Mouse (Mus musculus) C2C12 (cell line): ENCODE data around the gene Olfr202. TPM values are rescaled to one million over a fixed set of nuclear protein-coding genes. Genes with fewer than 3 reads are reported as not detected.
"Not testable (repeated sequence)": the region's sequence is repeated elsewhere in the genome, so short reads cannot be mapped to it uniquely, and the experiment has no call there.

Experiments
- H3K27me3 ChIP-seq: one replicate; pipeline ENCODE4 v1.6.1; 2011; ENCODE audit not compliant: control insufficient read depth, insufficient read depth, insufficient read length
- H3K36me3 ChIP-seq: one replicate; pipeline ENCODE4 v1.6.1; 2011; ENCODE audit not compliant: control insufficient read depth, insufficient read depth
- H3K4me3 ChIP-seq: one replicate; pipeline ENCODE4 v1.5.1; 2011; ENCODE audit warnings: mild to moderate bottlenecking, control low read depth; ENCODE audit not compliant: poor library complexity, insufficient read depth, severe bottlenecking
- H3K79me2 ChIP-seq: one replicate; pipeline ENCODE4 v1.6.1; 2011; ENCODE audit not compliant: control insufficient read depth, insufficient read depth
- H3K79me3 ChIP-seq: one replicate; pipeline ENCODE4 v1.6.1; 2011; ENCODE audit warnings: low read depth, control low read depth
- H3ac ChIP-seq: one replicate; pipeline ENCODE3; 2011; ENCODE audit warnings: low read depth; ENCODE audit not compliant: control insufficient read depth, insufficient read length
- CEBPB ChIP-seq: IDR thresholded peaks from one replicate; pipeline ENCODE4 v1.6.1; 2011; ENCODE audit warnings: low read depth, mild to moderate bottlenecking, control low read depth, moderate library complexity
- CTCF ChIP-seq: IDR thresholded peaks from one replicate; pipeline ENCODE4 v1.5.1; 2011; ENCODE audit not compliant: control insufficient read depth, insufficient read depth, insufficient read length
- FOSL1 ChIP-seq: IDR thresholded peaks from one replicate; pipeline ENCODE4 v1.8.0; 2011; ENCODE audit warnings: mild to moderate bottlenecking, low read length; ENCODE audit not compliant: poor library complexity, insufficient read depth, severe bottlenecking
- MAX ChIP-seq: IDR thresholded peaks from one replicate; pipeline ENCODE4 v1.6.1; 2011; ENCODE audit warnings: mild to moderate bottlenecking, control low read depth
- MYOD1 ChIP-seq: IDR thresholded peaks from one replicate; pipeline ENCODE4 v1.6.1; 2011; ENCODE audit warnings: low read depth; ENCODE audit not compliant: control insufficient read depth, insufficient read length
- MYOG ChIP-seq: IDR thresholded peaks from one replicate; pipeline ENCODE4 v1.6.1; 2011; ENCODE audit not compliant: control insufficient read depth, insufficient read length; ENCODE audit errors: extremely low read depth
- USF1 ChIP-seq: IDR thresholded peaks from one replicate; pipeline ENCODE4 v1.6.1; 2011; ENCODE audit warnings: low read depth, mild to moderate bottlenecking, control low read depth, moderate library complexity
- long read RNA-seq, 2 experiments: library from polyadenylated mRNA; unstranded; transcript quantifications; one replicate each; pipeline ENCODE4 v2.0.0; 2019 to 2020
- polyA plus RNA-seq: library from polyadenylated mRNA; unstranded; fragments of >200 nt; fragmentation: generic; extraction: Trizol; gene quantifications from one replicate; pipeline ENCODE4 v1.2.1, GENCODE M21; 2012; ENCODE audit warnings: missing spikeins

Olfr202 gene
- not detected for polyA plus RNA-seq
- long read RNA-seq, experiment 1: 0 reads
- long read RNA-seq, experiment 2: 0 reads

- H3ac ChIP-seq: no peak within 1 kb of the TSS
- no peaks in the 10 kb centered on the region for H3K36me3 ChIP-seq
- H3K4me3 ChIP-seq: no peak within 1 kb of the TSS
- no peaks in the 10 kb centered on the region for H3K79me2 ChIP-seq
- no peaks in the 10 kb centered on the region for H3K79me3 ChIP-seq
- no peaks in the 10 kb centered on the region for H3K27me3 ChIP-seq
- TF ChIP-seq MYOG (no peak), CTCF (no peak)
Measured at GRCm38 (mm10) chr16:59286693-59287092, at the start of gene Olfr202. Gene Olfr202, minus strand, starts transcription at chr16:59286793.

- Histone ChIP-seq H3K4me3 (no peak within 1 kb of the TSS), H3ac (no peak within 1 kb of the TSS)
- TF ChIP-seq FOSL1: no peak
- TF ChIP-seq MYOG: no peak
- TF ChIP-seq CTCF: no peak
- TF ChIP-seq MYOD1: no peak
- TF ChIP-seq USF1: no peak
- no peak for TF ChIP-seq CEBPB
- TF ChIP-seq MAX: no peak
Measured at GRCm38 (mm10) chr16:59331038-59331437, 44.4 kb upstream of the Olfr202 start, which contains the start of gene Olfr205. Gene Olfr205, minus strand, starts transcription at chr16:59331138.

GRCm38 (mm10) chr16:59323262-59323661, 36.7 kb upstream of the Olfr202 start:
- not testable (repeated sequence) for H3K79me2 ChIP-seq, H3K27me3 ChIP-seq, H3K79me3 ChIP-seq, H3K36me3 ChIP-seq, H3ac ChIP-seq, H3K4me3 ChIP-seq

More at GRCm38 (mm10) chr16:59331038-59331437, 44.4 kb upstream of the Olfr202 start, which contains the start of gene Olfr205:
- Histone ChIP-seq H3K27me3 (no peaks in the 10 kb centered on the region), H3K36me3 (no peaks in the 10 kb centered on the region), H3K79me2 (no peaks in the 10 kb centered on the region), H3K79me3 (no peaks in the 10 kb centered on the region)

DNA sequence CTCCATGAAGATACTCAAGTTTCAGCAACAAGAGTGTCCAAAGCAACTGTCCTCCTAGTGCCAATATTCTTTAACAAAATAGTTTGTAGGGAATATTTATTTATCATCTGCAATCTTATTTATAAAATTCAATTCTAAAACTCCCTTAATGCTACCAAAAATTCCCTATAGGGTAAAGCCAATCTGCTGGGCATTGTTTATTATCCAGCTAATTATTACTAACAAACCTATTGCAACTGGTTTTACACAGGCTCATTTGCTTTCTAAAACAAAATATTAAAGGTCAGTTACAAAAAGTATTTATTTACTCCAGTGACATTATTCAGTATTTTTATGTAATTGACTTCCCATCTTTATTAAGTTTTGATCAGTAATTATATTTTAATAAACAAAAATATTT, 31.6 kb upstream of the Olfr202 start, which contains the start of gene Olfr204:
TSS of gene Olfr204 (minus strand) at position 101 of the 400 bp plus-strand sequence.
- Histone ChIP-seq H3K79me2 (no peaks in the 10 kb centered on the region), H3ac (no peak within 1 kb of the TSS), H3K36me3 (no peaks in the 10 kb centered on the region), H3K27me3 (no peaks in the 10 kb centered on the region), H3K4me3 (no peak within 1 kb of the TSS), H3K79me3 (no peaks in the 10 kb centered on the region)
- TF ChIP-seq MYOD1 (no peak), MAX (no peak), CEBPB (no peak), USF1 (no peak), CTCF (no peak), MYOG (no peak), FOSL1 (no peak)

DNA sequence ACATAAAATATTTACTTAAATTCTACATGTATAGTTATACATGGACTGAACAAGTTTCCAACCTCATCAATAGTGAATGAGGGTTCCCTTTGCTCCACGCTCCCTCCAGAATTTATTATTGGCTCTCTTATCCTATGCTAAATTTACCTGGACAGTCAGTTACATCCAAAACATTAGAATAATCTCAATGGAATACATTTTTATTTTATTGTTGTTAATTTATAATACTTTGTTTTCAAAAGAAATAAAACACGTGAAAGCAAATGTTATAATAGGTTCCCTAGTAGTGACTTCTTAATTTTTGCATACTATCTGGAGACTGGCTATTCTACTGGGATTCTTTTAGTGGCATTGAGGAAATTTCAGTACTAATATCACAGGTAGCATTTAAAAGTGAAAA, 12.0 kb upstream of the Olfr202 start, which contains the start of gene Olfr203:
TSS of gene Olfr203 (plus strand) at position 301 of the 400 bp plus-strand sequence.
- Histone ChIP-seq H3K27me3 (no peaks in the 10 kb centered on the region), H3K36me3 (no peaks in the 10 kb centered on the region), H3ac (no peak within 1 kb of the TSS), H3K4me3 (no peak within 1 kb of the TSS), H3K79me2 (no peaks in the 10 kb centered on the region), H3K79me3 (no peaks in the 10 kb centered on the region)
- TF ChIP-seq MYOG: no peak
- no peak for TF ChIP-seq MYOD1
- no peak for TF ChIP-seq USF1
- no peak for TF ChIP-seq FOSL1
- no peak for TF ChIP-seq CEBPB
- no peak for TF ChIP-seq CTCF
- TF ChIP-seq MAX: no peak

- not testable (repeated sequence) for H3K27me3 ChIP-seq, H3K79me2 ChIP-seq, H3K79me3 ChIP-seq, H3K4me3 ChIP-seq, H3ac ChIP-seq, H3K36me3 ChIP-seq
Measured at GRCm38 (mm10) chr16:59287576-59287975, 983 bp upstream of the Olfr202 start.
